Mouse (Mus musculus) retina, postnatal 1 day (tissue): ENCODE data around the gene Tnrc6c.
"Not testable (repeated sequence)": the region's sequence is repeated elsewhere in the genome, so short reads cannot be mapped to it uniquely, and the experiment has no call there.

Experiments
- DNase-seq: peaks from one replicate; pipeline ENCODE4 v3.0.0-alpha.2; 2012

The Tnrc6c gene

DNA sequence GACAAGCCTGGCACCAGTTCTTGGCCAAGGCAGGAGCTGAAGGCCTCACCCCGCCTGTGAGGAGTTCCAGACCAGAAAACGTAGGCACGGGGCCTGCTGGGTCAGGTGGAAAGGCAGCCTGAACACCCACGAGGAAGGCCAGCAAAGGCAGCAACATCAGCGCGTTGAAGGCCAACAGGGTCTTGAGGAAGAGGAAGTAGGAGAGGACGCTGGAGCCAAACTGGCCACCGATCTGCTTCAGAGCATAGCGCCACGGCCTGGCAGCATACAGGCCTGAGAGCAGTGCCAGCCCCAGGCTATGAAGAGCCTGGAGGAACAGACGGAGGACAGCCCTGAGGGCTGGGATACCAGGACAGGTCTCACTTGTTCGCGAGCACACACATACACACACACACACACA lies 121.5 kb downstream of the Tnrc6c start:
- no peak for DNase-seq

DNA sequence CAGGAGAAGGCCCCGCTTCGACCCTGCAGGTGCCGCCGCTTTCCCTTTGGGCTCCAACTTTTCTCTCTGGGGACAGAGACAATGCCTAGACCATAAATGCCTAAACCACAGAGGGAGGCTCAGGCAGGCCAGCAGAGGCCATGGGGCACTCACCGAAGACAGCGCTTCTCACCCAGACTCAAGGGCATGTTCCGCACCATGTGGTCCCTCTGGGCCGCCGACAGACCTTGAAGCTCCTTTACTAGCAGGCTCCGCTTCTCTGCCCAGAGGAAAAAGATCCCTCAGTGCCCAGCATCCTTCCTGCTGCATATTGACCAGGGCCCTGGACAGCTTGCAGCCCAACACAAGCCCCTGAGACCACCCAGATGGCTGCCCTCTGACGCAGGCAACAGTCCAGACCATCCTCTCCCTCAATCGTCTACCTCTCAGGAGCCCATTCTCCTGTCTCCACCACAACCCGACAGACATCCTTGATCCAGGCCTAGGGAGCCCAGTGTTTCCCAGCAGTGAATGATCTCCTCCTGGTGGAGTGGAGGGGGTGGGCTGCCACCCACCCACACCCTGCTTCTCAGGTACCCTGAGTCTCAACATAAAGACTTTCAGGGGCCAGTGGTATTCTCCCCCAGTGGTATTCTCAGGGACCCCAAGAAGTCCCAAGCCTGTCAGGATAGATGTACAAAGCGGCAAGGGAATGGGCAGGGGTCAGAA lies 122.2 kb downstream of the Tnrc6c start:
- no peak for DNase-seq

DNA sequence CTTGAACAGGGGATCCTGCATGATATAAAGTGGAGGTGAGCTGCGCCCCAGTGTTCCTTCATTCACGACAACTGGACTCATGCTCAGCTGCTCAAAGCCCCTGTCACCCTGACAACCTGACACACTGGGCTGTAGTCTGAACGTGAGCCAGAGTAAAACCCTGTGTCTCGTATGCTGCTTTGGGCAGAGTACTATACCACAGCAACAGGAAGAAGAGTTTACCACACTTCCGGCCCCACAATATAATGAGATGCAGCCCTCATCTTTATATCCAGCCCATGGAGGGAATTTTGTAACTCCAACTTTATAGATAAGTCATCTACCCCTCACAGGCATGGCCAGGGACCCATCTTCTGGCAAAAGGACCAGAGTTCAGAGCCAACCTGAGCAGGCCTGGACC lies 123.0 kb downstream of the Tnrc6c start:
- DNase-seq, result no peak

DNA sequence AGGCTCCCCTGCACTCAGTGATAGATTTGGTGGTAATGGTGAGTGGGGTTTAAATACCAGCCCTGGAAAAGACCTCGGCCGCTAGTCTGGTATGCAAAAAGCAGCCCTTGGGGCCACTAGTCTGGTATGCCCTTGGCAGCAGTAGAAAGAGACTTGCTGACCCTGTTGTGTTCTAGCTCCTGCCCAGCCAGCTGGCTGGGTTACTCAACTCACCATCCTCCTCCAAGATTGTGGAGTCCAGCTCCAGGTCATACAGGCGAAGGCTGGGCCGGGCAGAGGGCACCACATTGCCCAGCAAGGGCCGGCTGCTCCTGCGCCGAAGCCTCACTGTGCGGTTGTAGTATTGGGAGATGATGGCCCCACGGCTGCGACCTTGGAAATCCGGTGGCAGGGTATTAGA lies 123.9 kb downstream of the Tnrc6c start:
- DNase-seq, result no peak

DNA sequence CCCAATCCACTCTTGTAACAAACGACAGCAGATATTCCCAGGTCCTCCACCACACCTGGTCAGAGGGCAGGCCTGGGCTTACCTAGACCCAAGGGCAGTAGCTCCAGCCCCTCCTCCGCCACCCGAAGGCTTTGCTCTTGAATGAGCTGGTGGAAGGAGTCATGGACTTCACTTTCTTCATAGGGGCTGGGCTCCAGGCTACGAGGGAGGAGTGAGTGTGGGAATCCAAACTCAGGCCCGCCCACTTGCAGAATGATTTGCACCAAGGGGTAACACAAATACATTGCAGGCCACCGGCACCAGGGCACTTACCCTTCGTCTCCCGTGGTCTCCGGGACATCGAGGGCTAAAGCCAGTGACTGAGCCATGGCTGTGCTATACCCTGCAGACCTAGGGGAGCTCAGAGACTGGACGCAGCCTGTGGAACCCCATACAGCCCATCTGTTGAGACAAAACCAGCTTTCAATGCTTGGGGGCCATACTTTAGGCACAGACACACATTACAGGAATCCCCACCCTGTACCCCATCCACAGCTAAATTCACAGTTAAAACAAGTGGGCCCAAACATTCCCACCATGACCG lies 124.9 kb downstream of the Tnrc6c start:
- no peak for DNase-seq

DNA sequence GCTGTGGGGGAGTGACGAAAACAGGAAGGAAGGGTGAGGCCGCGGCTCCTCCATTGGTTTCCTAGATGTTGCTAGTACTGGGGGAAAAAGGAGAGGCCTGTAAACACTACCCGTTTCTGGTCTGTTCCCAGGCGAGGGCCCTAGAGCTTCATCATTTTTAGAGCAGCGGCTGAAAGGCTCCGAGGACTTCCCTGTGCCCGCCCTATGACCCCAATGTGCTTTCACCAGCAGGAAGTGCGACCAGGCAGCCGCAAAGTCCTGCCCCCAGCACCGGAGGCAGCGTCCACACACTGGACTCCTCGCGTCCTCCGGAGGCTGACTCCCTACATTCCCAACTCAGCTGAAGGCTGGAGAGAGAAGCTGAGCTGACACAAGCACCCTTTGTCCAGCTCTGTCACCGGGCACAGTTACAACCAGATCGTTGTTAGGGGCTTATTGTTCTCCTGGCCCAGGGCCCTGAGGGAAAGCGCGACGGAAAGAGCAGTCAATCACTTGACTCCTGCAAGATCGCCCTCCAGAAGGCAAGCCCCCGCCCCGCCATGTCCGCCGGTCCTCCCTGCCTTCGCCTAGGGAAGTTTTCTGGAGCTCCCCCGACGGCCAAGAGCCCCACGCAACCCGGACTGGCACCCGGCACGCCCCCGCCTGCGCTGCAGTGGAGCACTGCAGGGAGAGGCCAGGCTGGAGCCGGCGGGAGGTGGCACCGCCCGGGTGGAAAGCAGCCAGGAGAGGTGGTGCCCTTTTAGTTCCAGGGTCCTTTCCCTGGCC lies 125.5 kb downstream of the Tnrc6c start:
- DNase-seq, result peak; percentile 86

DNA sequence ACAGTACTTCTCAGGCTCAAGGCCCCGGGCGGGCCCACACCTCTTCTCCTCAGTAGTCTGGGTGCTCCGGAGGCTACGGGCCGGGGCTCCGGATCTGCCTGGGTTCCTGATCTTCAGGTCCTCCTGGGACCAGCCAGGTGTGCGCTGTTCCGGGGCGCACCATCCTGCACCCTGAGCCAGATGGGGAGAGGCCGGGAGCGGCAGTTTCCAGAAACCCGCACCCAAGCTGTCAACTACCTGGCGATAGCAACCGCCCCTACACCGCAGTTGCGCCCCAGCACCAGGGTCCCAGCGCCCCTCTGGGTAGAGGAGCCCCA lies 126.1 kb downstream of the Tnrc6c start:
- no peak for DNase-seq

DNA sequence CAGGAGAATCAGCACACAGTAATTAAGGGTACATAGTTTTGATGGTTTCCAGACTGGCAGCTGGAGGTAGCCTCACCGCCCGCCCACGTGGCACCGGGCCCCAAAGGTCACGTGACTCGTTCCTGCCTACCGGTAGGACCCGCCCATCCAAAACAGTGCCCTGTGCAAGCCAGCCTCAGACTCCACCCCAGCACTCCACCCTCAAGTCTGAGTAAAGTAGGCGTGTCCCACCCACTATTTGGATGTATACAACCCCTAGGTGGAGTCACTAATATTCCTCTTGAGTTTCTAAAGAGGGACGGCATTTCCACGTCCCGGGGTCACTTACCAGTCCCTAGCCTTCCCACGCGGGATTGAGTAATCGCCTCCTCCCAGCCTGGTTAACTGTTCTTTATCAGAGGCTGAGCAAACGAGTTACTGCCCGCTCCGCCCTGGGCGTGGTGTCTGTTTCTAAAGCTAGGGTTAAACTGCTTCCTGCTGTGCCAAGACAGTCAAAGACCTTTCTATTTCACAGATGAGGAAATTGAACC lies 126.6 kb downstream of the Tnrc6c start:
- DNase-seq, result peak; percentile 71

DNA sequence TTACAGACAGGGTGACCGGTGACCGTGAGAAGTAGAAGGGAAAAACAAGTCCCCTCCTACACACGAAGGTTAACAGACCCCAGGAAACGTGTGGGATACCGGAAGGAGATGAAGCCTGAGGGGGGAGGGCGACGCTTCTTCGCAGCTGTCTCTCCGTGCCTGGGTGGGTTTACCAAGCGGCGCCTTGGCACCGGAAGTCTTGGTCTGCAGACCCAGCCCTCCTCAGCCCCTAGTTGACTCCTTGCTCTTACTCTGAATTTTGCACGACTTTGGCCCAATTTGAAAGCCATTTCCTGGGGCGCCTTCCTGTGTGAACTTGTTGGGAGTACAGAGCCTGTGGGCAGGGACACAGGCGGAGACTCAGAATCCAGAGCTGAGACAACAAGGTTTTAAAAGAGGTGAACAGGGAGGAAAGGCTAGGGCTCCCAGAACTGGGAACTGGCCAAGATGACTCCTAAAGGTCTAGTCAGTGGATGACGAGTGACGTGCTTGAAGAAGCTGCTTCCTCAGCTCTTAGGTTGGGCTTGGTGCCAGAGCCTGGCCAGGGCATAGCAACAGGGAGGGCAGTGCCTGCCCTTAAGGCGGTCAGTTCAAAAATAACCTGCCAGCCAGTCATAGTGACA lies 127.2 kb downstream of the Tnrc6c start:
- peak; percentile 43 for DNase-seq

DNA sequence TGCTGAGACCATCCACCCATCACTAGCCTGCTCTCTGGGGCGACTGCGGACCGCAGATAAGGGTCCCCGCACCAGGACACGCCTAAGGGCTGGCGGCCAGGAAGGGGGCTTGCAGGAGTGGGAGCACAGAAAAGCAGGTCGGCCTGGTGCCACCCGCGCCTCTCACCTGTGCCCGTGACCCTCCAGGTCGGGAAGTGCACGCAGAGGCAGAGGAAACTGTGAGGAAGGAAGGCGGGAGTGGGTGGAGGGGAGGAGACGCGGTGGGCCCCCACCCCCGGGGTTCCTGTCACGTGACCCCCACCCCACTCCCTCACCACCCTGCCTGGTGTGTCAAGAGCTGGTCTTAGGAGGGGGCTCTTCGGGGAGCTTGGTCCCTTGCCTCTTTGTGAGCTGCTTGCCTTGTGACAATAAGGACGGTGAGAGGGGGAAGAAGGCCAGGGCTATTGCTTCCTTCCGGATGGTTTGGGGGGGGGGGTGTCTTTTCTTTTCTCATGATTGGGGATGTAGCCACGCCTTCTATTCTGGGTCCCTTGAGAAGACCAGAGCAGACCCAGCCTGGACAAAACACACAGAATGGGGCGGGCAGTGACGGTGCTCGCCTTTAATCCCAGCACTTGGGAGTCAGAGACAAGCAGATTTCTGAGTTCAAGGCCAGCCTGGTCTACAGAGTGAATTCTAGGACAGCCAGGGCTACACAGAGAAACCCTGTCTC lies 128.1 kb downstream of the Tnrc6c start, which contains the start of the genes Tmc8 and Tmc6:
Gene Tmc8 (plus strand): TSS at position 84 of the 712 bp plus-strand sequence.
Gene Tmc6 (minus strand): TSS at position 206 of the 712 bp plus-strand sequence.
- DNase-seq, result no peak

DNA sequence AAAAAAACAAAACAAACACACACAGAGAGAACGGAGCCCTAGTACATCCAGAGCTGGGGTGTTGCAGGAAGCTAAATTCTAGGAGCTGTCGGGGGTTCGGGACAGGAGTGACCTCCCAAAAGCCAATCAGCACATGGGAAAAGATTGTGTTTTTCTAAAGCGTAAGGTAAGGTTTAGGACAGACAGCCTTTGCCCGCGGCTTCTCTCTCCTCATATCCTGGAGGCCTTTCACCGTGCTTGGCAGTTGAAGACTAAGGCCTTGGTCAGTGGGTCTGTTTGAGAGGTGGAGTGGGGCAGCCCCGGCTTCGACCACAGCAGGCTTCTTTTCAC lies 128.6 kb downstream of the Tnrc6c start:
- no peak for DNase-seq

DNA sequence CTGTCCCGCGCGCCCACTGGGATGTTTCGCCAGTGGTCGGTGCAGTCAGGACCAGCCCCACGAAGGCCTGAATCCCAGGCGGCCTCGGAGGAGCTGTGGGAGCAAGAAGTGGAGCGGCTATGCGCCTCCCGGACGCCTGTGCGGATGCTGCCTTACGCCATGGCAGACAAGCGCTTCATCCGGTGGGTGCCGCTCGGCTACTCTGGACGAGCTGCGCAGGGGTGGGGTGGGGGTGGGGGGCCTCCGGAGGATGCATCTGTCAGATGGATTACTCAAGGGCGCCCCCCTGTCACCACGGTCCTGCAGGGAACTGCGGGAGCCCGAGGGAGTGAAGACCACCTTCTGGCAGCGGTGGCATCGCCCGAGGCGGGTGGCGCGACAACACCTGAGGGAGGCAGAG lies 129.0 kb downstream of the Tnrc6c start:
- peak; percentile 86 for DNase-seq

DNA sequence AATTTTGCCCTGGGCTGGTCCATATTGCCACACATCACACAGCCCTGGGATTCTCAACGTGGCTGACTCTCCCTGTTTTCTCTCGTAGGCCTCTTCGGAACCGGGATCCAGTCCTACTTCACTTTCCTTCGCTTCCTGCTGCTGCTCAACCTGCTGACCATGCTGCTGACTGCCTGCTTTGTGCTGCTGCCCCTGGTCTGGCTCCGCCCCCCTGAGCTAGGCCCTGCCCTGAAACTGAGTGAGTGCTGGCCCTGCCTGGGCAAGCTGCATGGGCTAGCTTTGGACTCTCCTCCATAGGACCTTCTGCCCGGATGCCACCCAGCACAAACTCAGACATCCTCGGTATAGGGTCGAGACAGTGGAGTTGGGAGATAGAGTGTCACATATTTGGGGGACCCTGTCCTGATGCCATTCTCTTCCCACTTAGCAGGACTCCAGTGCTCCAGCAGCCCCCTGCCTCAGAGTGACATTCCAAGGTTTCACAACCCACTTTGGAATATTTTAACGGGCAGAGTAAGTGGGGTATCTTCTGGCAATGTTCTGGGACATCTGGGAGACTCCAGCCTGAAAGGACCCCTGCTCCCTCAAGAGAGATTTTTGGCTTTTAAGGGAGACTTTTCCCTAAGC lies 129.7 kb downstream of the Tnrc6c start:
- DNase-seq, result peak; percentile 41

DNA sequence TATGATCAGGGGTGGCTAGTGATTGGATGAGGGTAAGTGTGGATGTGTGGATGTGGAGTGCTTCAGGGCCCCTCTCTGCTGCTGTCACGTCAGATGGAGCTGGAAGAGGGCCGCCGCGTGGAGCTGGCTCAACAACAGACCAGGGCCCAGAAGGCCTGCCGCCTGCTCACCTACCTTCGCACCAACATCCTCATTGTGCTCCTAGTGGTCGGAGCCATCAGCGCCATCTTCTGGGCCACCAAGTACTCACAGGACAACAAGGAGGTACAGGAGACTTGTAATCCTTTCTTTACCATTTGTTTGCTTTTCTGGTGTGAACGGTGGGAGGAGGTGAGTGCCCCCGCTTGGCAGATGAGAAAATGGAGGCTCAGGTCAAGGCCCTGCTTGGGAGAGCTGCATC lies 132.2 kb downstream of the Tnrc6c start:
- DNase-seq, result peak; percentile 75

DNA sequence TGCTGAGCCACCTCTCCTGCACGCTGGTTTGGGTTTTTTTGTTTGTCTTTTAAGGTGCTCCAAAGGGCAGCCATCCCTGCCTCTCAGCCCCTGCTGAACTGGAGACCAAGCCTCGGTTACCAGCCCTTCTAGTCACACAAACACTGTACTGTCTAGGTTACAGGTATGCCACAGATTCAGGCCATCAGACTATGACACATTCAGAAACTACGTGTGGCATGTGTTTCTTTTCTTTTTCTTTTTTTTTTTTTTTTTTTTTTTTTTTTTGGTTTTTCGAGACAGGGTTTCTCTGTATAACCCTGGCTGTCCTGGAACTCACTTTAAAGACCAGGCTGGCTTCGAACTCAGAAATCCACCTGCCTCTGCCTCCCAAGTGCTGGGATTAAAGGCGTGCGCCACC lies 134.4 kb downstream of the Tnrc6c start:
- not testable (repeated sequence) for DNase-seq

DNA sequence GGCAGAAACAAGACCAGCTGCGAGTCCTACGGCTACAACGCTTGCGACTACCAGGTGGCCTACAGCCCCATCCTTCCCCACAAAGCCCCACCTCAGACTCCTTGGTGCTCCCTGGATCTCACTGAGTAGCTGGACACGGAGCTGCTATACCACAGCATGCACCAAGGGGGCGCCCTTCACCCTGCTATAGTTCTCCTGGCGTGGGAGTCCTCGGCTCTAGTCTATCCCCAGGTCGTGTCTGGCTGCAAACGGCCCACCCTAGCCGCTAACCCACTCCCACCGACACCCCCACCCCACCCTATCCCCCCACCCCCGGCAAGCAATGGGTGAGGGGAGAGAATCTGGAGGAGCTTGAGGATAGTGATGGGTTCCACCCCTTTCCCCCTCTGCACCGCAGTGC lies 136.2 kb downstream of the Tnrc6c start:
- peak; percentile 80 for DNase-seq

DNA sequence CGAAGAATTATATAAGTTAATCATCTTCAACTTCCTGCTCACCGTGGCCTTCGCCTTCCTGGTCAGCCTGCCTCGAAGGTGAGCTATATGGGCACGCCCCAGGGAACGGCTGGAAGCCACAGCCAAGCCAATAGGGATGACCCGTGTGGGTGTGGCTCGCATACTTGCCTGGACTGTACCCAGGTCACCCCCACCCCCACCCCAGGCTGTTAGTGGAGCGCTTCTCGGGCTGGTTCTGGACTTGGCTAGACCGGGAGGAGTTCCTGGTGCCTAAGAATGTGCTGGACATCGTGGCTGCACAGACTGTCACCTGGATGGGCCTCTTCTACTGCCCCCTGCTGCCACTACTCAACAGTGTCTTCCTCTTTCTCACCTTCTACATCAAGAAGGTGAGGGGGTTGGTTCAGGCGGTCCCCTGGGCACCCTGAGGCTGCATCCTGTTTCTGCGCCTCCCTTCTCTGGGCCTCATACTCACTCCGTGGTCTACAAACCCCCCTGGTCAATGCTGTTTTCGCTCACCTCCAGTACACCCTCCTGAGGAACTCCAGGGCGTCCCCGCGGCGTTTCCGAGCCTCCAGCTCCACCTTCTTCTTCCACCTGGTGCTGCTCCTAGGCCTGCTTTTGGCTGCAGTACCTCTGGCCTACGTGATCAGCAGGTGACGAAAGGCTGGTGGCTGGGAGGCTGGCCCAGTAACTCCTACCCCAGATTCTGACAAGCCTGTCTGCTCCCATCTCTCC lies 136.8 kb downstream of the Tnrc6c start:
- peak; percentile 19 for DNase-seq

DNA sequence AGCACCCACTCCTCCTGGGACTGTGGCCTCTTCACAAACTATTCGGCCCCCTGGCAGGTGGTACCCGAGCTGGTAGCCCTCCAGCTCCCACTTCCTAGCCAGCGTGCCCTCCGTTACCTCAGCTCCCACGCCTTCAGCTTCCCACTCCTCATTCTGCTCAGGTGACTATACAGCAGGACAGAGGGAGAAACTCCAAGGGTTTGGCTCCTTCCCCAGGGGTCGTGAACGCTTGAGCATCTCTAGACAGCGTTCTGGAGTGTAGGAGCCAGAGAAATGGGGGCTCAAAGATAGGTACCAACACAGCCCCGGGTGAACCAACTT lies 137.3 kb downstream of the Tnrc6c start:
- DNase-seq, result no peak

DNA sequence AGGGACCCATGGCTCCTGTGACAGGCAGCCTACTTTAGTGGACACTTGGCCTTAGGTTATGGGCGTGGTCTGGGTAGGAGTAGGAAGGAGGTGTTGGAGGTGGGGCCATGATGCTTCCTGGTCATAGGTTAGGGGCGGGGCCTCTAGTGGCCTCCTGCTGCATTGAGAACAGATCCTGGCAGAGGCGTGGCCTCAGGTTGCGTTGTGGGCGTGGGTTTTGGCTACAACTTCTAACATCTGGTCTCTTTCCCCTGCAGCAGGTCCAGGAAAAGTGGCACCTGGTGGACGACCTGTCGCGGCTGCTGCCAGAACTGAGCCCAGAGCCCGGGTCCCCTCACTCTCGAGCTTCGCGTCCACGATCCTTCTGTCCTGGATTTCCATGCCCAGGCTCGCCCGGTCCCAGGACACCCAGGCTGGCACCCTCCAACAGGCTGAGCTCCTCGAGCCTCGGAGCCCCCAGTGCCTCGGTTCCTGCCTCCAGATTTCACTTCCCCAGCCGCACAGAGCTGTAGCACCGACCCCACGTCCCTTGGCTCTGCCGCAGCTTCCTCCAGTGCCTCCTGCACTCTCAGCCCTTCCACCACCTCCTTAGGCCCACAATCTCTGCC lies 138.3 kb downstream of the Tnrc6c start:
- DNase-seq, result peak; percentile 42

DNA sequence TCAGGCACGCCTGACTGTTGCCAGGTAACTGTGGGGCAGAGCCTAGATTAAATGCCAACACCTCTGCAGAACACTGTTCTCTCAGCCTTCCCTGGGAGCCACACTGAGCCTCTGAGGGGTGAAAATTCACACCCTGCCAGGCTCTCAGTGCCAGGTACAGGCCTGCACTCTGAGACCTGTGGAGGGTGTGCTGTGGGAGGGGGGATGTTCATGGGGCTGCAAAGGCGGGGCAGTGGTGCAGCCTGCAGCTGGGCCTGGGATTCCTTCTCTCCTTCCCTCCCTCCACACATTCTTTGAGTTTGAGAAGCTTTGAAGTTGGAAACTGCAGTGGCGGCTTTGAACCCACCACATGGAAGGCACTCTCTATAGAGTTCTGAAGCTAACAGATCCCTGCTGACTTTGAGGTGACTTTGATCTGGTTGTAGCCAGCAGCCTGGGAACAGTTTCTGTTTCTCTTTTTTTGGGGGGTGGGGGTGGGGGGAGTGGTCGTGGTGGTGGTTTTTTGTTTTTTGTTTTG lies 140.0 kb downstream of the Tnrc6c start:
- no peak for DNase-seq

DNA sequence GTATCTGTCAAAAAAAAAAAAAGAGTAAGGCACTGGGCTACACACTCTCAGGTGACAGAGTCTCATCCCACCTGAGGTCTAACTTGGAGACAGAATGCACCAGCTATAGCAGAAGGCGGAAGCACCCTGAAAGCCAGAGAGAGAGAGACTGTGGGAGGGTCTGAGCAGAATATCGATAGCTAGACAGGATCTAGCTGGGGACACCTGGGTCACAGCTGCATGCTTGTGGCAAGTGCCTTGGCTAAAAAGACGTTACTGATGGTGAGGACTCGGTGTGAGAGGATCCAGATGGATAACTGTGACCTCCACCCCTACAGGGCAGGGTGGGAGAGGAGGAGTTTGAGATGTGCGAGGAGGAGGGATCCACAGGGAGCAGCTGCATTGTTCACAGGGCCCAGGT lies 142.9 kb downstream of the Tnrc6c start:
- DNase-seq, result no peak
